Mouse (Mus musculus): ENCODE measurements around the gene Nsd2. TPM values are rescaled to one million over a fixed set of nuclear protein-coding genes. Genes with fewer than 3 reads are reported as not detected.
A peak's percentile ranks its signal among the peaks of the same experiment; 100 is the strongest.
"Not testable (repeated sequence)": the region's sequence is repeated elsewhere in the genome, so short reads cannot be mapped to it uniquely, and the experiment has no call there.

Gene Nsd2
- total RNA-seq, 2 experiments from 2014 or later: 108 to 109 TPM

- no peak for ATAC-seq (replicated peaks; ENCODE audit: poor library complexity, severe bottlenecking)
Observed at GRCm38 (mm10) chr5:33841331-33841730, 20.8 kb downstream of the Nsd2 start.

DNA sequence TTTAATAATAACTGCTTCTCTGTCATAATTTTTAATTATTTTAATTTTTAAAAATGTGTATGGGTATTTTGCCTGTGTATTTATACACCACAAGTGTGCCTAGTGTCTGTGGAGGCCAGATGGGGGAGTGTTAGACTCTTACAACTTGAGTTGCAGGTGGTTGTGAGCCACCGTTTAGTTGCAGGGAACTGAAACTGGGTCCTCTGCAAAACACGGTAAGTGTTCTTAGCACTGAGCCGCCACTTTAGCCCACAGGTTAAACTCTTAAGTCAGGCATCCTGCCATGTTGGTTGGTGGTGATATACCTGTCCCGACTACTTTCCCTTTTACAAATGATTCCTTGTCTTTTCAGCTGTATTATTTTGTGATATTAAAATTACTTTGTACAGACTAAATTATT lies 22.0 kb downstream of the Nsd2 start:
- no peak for ATAC-seq (replicated peaks; ENCODE audit: poor library complexity, severe bottlenecking)

DNA sequence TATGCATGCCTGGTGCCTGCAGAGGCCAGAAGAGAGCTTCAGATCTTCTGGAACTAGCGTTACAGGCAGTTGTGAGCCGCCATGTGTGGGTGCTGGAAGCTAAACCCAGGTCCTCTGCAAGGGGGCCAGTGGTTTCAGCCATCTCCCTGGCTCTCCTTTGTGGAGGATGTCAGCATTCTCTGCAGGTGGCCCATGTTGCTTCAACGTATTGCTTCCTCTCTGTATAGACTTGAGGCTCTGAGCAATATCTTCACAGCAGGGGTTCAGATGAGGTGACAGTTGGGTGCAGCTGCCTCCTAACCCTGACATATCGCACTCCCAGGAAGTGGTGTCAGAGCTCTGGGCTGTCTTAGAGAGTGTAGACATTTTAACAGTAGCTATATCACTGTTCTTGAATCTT lies 30.9 kb downstream of the Nsd2 start:
- ATAC-seq (replicated peaks; ENCODE audit: poor library complexity, severe bottlenecking): no peak

- no peak for ATAC-seq (replicated peaks; ENCODE audit: poor library complexity, severe bottlenecking)
Observed at GRCm38 (mm10) chr5:33853086-33853485, 32.6 kb downstream of the Nsd2 start.

GRCm38 (mm10) chr5:33854019-33854418 lies 33.5 kb downstream of the Nsd2 start:
- ATAC-seq (replicated peaks; ENCODE audit: poor library complexity, severe bottlenecking): no peak

DNA sequence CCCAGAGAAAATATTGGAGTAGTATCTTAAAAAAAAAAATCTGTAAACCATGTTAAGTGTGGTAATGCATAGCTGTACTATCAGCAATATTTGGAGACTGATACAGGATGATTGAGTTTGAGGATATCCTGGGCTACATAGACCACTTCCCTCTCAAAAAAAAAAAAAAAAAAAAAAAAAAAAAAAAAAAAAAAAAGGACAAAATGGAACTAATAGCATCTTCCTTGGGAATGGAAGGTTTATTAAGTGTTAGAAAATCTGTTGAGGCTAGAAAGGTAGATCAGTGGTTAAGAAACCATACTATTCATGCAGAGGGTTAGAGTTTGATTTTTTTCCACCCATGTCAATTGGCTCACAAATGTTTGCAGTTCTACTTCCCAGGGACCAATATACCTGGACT lies 37.2 kb downstream of the Nsd2 start:
- no peak for ATAC-seq (replicated peaks; ENCODE audit: poor library complexity, severe bottlenecking)

GRCm38 (mm10) chr5:33875472-33875871 lies 54.9 kb downstream of the Nsd2 start:
- no peak for ATAC-seq (replicated peaks; ENCODE audit: poor library complexity, severe bottlenecking)

- ATAC-seq (replicated peaks; ENCODE audit: poor library complexity, severe bottlenecking): no peak
Observed at GRCm38 (mm10) chr5:33881118-33881517, 60.6 kb downstream of the Nsd2 start.

- no peak for ATAC-seq (replicated peaks; ENCODE audit: poor library complexity, severe bottlenecking)
Observed at GRCm38 (mm10) chr5:33893406-33893805, 72.9 kb downstream of the Nsd2 start.

- ATAC-seq (replicated peaks; ENCODE audit: poor library complexity, severe bottlenecking): no peak; the same call in 1 of the 2 replicates
Observed at GRCm38 (mm10) chr5:33895116-33895515, 74.6 kb downstream of the Nsd2 start.

DNA sequence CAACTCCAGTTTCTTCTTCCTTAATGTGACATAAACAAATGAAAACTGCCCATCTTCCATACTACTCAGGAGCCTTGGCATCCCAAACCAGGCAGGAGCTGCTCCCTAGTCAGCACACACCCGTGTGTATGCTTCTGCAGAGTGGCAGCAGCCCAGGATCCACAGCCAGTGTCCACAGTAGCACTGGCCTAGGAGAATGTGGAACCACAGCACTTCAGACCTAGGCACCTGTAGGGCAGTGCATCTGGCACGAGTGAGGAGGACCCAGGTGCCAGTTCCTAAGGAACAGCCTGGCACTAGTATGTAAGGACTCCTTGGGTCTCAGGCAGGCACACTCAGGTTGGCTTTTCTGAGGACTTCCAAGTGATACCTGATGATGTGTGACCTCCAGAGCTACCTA lies 76.6 kb downstream of the Nsd2 start:
- no peak for ATAC-seq (replicated peaks; ENCODE audit: poor library complexity, severe bottlenecking)

- ATAC-seq (replicated peaks; ENCODE audit: poor library complexity, severe bottlenecking): no peak
Observed at GRCm38 (mm10) chr5:33898671-33899070, 78.1 kb downstream of the Nsd2 start.

DNA sequence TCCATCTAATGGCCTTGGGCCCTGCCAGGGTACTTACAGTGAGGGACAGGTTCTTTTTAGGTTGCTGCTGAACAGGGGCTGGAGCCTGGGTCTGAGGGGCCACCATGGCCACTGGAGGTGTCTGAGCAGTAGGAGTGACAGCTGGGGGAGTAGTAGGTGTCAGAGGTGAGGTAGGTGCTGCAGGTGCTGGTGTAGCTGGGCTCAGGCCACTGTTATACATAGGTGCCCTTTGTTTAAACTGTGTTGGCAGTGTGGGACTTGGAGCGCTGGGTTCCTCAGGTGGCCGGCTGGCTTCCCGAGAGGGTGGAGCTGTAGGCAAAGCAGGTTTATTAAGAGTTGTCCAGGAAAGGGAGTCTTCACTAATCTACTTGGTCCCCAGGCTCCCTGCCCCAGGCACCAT lies 78.7 kb downstream of the Nsd2 start:
- no peak for ATAC-seq (replicated peaks; ENCODE audit: poor library complexity, severe bottlenecking)

- no peak for ATAC-seq (replicated peaks; ENCODE audit: poor library complexity, severe bottlenecking)
Observed at GRCm38 (mm10) chr5:33900101-33900500, 79.6 kb downstream of the Nsd2 start.

- no peak for ATAC-seq (replicated peaks; ENCODE audit: poor library complexity, severe bottlenecking)
Observed at GRCm38 (mm10) chr5:33900701-33901263, 80.3 kb downstream of the Nsd2 start.

DNA sequence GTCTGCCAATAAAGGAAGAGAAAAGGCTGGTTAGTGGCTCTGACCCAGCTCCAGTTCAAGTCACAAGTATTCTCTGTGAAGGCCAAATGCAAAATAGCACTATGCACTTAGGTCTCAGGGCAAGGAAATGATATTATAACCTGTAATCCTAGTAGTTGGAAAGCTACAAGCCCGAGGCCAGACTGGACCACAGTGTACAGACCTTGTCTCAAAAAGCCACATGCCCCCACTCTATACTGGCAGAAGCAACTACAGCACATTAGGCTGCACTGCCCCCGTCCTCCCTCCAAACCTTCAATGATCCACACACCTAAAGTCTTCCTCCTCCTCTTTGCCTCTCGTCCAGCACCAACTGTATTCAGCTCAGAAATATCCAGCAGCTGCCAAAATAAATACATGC lies 80.8 kb downstream of the Nsd2 start:
- no peak for ATAC-seq (replicated peaks; ENCODE audit: poor library complexity, severe bottlenecking)

DNA sequence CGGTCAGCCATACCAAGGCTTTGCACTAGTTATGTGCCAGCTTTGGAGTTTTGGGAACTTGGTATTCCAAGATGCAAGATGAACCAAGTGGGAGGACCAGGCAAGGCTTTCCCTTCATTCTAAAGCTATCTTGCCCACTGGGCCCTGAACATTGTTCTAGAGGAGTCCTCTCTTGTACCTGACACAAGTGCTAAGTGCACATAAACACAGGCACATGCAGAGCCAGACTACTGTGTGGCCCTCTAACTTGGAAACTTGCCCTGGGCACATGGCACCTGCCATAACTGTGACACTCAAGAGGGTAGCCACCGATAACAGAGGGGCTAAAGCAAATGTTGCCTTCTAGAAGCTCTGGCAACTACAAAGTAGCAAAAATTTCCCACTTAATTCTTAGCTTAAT lies 82.2 kb downstream of the Nsd2 start:
- no peak for ATAC-seq (replicated peaks; ENCODE audit: poor library complexity, severe bottlenecking)

DNA sequence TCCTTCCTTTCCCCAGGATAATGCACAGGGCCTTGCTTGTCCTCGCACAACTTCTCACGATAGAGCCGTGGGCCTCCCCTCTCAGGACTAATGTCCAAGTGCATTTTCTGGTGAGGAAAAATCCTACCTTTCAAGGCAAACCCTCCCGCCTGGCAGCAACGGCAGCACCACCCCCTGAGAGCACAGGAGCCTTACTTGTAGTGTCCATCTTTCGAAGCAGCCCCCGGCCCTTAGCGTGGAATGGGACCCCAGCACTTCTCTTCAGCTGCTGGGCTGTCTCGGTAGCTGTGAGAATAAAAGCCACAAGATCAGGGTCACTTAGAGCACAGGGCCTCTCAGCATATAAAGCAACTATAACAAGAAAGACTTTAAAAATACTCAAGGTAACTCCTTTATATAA lies 82.7 kb downstream of the Nsd2 start:
- no peak for ATAC-seq (replicated peaks; ENCODE audit: poor library complexity, severe bottlenecking)

GRCm38 (mm10) chr5:33915031-33915430 lies 94.5 kb downstream of the Nsd2 start:
- not testable (repeated sequence) for ATAC-seq (replicated peaks; ENCODE audit: poor library complexity, severe bottlenecking)

DNA sequence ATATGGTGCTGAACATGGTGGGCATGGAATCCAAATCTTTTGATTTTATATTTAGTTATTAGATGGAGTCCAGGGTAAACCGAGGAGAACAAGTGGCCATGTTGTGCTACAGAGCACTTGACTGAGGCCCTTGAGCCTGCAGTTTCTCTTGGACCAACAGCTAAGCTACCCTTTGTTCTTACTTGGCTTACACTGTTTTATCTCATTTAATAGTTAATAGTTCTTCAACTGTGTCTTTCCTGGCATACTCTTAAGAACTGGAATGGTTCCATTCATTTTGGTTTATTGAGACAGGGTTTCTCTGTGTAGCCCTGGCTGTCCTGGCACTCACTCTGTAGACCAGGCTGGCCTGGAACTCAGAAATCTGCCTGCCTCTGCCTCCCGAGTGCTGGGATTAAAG lies 96.1 kb downstream of the Nsd2 start:
- not testable (repeated sequence) for ATAC-seq (replicated peaks; ENCODE audit: poor library complexity, severe bottlenecking)

- no peak for ATAC-seq (replicated peaks; ENCODE audit: poor library complexity, severe bottlenecking)
Observed at GRCm38 (mm10) chr5:33919466-33919865, 98.9 kb downstream of the Nsd2 start.

- no peak for ATAC-seq (replicated peaks; ENCODE audit: poor library complexity, severe bottlenecking)
Observed at GRCm38 (mm10) chr5:33920037-33920436, 99.5 kb downstream of the Nsd2 start.

DNA sequence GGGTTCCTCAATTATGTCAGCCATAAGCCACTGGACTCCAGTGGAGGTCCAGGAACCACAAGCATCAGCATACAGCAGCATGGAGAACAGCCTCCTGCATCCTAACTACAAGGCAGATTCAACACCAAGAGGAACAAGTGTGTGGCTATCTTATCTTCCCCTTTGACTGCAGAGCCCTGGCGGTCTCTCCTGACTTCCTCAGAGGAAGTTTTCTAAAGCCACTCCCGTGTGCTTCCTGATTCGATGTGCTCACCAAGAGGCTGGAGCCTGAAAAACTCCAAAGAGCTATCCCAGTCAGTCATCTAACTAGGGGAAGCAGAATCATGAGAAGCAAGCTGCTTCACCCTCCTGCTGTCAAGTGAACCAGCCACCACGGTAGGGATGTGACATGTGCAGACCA lies 100.4 kb downstream of the Nsd2 start:
- ATAC-seq (replicated peaks; ENCODE audit: poor library complexity, severe bottlenecking): peak; percentile 67

Data from granulocyte monocyte progenitor cell, adult 5-6 weeks (primary cell).